Mouse (Mus musculus) left cerebral cortex, adult 9 months (tissue): Measurements from ENCODE around the gene Zfp69.

Experiments
- DNase-seq, 2 experiments: peaks; one replicate each; pipeline ENCODE4 v3.0.0; 2022; ENCODE audit warnings: low spot score in 2 of 2

Gene Zfp69

DNA sequence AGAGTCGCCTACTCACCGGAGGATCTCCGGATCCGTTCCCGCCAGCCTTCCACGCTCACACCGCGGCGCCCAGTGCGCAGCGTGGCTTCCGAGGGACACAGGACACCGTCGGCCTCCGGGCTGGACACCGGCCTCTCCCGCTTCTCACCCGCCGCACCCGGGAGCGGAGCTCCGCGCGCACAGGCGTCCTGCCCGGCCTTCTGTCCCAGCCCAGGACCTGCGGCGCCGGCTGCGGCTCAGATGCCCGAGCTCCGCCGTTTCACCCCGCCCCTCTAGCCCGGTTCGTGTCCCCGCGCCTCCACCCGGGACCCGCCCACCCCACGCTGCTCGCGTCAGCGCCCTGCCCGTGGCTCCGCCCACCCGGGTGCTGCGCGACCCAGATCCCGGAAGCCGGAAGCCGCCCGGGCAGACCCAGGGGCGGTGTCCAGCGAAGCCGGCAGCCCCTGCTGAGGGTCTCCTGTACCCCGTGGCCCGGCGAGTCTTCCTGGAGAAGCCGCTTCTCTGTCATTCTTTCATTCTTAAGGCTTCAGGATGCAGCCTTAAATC lies at the start of gene Zfp69:
Zfp69 (minus strand) TSS at position 272 of the 546 bp plus-strand sequence.
- peak in 1 of 2 experiments; percentile 72 for DNase-seq

DNA sequence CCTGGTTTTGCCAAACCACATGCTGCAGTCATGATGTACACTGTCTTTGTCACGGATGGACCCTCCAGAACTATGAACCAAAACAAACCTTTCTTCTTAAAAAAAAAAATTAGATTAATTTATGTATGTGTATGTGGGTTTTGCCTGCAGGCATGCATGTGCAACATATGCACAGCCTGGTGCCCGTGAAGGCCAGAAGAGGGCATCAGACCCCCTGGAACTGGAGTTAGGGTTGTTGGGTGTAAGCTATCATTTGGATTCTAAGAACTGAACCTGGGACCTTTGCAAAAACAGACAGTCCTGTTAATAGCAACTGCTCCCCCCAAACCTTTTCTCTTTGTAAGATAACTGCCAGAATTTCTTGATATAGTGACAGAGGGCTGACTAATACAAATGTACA lies 49.5 kb upstream of the Zfp69 start:
- no peak for DNase-seq

GRCm38 (mm10) chr4:120995911-120996310 lies 44.4 kb upstream of the Zfp69 start:
- no peak for DNase-seq

DNA sequence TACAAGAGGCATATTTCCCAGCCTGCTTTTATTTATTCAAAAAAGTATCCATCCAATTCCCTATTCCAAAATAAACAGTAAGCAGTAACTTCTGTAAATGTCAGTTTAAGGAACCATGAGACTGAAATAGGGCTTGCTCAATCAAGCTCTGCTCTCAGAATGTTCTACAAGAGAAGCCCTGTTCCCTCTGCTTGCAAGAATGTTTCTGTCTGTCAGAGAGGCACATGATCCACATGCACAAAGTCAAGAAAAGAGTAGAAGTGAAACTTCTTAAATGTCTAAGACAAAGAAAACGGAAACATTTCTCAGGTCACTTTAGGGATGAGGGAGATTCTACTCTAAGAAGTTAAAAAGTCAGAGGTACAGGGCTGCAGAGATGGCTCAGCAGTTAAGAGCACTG lies 41.5 kb upstream of the Zfp69 start:
- DNase-seq, result no peak

- no peak for DNase-seq
Measured at GRCm38 (mm10) chr4:120992284-120992683, 40.8 kb upstream of the Zfp69 start.

DNA sequence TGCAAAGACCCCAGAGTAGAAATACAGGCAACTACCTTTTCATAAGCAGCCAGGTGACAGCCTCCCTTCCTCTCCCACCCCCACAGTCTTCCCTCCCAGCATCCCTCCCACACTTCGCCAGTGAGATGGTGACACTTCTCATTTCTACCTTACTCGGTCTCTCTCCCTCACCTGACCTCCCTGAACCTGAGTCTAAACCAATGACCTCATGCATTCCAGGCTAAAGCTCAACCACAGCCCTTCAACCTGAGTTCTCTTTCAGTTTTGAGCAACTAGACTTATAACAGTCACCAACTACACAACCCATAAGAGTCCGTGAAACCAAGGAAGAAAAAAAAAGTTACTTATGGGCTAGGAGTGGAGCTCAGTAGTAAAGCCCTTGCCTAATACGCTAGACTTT lies 35.8 kb upstream of the Zfp69 start:
- no peak for DNase-seq

GRCm38 (mm10) chr4:120986446-120986845 lies 34.9 kb upstream of the Zfp69 start:
- no peak for DNase-seq

DNA sequence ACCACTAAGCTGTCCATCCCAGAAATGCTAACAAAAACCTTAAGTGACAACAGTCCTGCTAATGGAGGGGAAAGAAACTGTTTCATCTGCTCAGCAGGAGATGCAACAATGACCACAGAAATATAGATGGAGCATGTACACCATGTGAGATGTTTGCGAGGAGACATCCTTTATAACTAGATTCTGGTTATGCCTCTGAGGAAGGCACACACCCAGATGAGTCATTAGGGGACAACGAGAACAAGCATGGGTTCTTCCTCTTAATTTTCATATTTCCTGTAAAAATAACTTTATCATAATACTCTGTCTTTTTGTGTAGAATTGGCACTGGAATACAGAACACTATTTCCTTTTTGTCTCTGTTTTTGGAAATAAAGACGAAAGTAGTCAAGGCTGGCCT lies 26.7 kb upstream of the Zfp69 start:
- DNase-seq, result no peak

- DNase-seq, result no peak
Measured at GRCm38 (mm10) chr4:120975428-120975734, 23.9 kb upstream of the Zfp69 start.

DNA sequence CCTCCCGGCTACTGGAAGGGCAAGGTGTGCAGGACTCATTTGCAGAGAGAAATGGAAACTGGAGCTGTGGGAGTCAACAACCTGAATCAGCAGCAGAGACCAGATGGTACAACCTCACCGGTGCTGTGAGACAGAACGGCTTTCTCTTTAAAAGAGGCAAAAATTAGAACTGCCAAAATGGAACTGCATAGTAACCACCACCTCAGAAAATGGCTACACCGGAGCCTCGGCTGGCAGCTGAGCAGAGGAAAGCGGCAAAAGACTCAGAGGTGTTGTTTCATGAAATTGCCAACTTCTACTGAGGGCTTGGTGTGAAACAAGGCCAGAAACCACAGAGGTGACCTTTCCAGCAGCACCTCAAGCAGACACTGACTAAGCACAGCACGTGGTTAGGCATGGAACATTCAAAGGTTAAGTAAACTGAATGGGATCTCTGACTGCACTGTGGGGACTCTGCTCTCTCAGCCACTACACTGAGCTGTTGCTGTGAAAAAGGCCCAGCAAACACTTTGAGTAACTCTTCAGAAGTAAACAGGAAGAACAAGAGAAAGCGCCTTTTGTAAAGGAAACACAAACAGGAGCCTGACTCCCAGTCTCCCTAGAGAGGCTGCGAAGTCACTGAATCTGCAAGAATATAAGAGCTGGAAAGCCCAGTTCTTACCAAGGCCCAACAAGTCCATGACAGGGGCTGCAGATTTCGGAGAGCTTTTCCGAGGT lies 23.4 kb upstream of the Zfp69 start:
- DNase-seq, result peak in 1 of 2 experiments; percentile 63

DNA sequence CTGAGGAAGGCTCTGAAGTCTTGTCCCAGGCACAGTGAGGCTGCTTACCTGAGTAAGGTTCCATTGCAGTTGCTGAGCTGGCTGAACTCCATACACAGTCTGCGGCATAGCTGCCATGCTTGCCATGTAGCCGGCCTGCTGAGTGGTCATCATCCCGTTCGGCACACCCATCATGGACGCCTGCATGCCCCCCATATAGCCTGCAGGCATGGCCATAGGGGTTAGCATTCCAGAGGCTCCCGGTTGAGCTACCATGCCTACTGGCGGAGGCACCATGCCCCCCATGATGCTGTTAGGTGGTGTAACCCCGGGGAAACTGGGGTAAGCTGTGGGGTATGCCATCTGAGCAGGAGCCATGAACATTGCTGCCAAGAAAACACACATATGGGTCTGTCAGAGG lies 20.3 kb upstream of the Zfp69 start:
- DNase-seq, result no peak

GRCm38 (mm10) chr4:120969382-120970146 lies 18.1 kb upstream of the Zfp69 start:
- DNase-seq, result peak in 1 of 2 experiments; percentile 44

GRCm38 (mm10) chr4:120968486-120968885 lies 17.0 kb upstream of the Zfp69 start:
- DNase-seq, result no peak

DNA sequence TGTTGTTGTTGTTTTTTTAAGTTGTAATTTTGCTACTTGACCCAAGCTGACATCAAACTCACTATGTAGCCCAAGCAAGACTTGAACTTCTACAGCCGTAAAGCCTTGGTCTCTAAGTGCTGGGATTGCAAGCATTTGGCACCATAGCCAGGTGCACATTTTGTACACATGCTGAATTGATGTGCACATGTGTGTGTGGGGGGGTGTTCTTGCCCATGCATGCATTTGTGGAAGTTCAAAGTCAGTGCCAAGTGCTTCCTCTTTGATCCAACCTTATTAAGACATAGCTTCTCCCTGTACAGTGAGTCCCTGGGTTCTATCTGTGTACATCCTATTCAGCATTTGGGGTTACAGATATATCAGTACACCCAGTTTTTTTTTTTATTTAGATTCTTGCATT lies 4.1 kb upstream of the Zfp69 start:
- no peak for DNase-seq

DNA sequence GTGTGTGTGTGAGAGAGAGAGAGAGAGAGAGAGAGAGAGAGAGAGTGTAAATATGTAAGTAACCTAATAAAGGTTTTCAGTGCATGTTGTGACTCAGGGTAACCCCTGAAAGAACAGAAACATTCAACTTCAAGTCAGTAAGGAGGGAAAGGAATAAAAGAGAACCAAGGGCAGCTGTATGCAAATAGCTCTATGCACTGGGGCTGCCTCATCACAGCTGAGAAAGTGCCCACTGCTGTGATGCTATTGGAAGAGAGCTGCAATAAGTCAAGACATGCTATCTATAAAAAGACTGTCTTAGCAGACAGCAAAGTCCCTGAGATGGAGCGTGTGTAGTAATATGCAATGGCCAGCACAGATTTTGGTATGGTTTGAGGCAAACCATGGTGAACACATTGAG lies 2.2 kb upstream of the Zfp69 start:
- DNase-seq, result no peak

DNA sequence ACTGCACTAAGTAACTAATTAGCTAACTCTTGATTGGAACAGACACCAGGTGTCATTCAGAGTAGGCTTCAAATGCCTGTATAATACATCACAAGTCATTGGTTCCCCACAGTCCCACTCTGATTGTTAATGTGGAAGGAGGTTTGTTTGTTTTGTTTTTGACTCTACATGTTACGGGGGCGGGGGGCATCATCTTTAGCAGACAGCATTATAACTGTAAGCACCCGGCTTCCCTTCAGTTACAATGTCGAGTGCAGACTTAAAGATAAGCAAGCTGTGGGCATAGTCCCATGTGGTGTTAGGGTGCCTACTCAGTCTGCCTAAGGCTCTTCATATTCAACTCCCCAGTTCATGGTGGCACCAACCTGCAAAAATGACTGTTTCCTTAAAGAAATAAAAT lies 1.5 kb upstream of the Zfp69 start:
- DNase-seq, result no peak

- DNase-seq, result no peak
Measured at GRCm38 (mm10) chr4:120952163-120952562, 664 bp upstream of the Zfp69 start.

- no peak for DNase-seq
Measured at GRCm38 (mm10) chr4:120950763-120951427, 604 bp downstream of the Zfp69 start.

- no peak for DNase-seq
Measured at GRCm38 (mm10) chr4:120948938-120949337, 2.6 kb downstream of the Zfp69 start.

GRCm38 (mm10) chr4:120935006-120935405 lies 16.5 kb downstream of the Zfp69 start:
- no peak for DNase-seq

DNA sequence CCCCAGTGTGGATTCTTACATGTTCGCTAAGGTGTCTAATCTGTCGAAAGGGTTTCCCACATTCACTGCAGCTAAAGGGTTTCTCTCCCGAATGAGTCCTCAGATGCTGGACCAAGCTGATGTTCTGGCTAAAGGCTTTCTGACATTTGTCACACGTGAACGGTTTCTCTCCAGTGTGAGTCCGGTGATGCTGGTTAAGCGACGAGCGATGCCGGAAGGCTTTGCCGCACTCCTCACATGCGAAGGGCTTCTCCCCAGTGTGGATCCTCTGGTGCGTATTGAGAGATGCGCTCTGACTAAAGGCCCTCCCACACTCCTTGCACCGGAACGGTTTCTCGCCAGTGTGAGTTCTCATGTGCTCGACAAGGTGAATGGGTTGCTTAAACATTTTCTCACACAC lies 20.8 kb downstream of the Zfp69 start:
- DNase-seq, result no peak

DNA sequence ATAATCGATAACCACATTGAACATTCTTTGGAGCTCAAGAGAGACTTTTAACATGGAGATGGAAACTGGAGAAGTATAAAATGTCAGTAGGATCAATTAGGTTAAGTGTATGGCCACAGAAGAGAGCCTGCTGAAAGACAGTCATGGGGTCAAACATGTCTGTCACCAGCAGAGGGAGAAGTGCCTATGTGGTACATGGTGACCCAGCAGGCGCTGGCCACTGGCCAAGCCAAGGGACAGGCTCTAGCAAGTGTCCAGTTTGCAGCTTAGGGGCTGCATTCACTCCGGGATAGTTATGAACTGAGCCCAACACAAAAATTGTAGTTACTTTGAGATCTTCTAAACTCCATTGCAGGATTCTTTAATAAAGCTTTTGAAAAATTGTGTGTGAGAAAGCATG lies 22.8 kb downstream of the Zfp69 start:
- DNase-seq, result no peak

DNA sequence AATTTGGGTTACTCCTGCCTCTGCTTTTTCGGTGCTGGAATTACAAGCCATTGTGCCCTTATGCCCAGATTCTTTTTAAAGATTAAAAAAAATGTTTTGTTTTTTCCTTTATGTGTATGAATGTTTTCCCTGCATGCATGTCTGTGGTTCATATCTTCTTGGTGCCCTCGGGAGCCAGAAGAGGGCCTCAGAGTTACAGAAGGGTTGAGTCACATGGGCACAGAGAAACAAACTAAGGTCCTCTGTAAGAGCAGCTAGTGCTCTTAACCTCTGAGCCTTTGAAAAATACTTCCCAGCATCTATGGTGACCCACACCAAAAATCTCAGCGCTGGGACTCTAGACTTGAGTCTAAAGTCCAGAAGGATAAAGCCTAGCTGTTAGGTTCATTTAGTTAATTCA lies 26.1 kb downstream of the Zfp69 start:
- DNase-seq, result peak in 1 of 2 experiments; percentile 34
